Mouse (Mus musculus): Measurements from ENCODE around the gene Sbk1.

DNA sequence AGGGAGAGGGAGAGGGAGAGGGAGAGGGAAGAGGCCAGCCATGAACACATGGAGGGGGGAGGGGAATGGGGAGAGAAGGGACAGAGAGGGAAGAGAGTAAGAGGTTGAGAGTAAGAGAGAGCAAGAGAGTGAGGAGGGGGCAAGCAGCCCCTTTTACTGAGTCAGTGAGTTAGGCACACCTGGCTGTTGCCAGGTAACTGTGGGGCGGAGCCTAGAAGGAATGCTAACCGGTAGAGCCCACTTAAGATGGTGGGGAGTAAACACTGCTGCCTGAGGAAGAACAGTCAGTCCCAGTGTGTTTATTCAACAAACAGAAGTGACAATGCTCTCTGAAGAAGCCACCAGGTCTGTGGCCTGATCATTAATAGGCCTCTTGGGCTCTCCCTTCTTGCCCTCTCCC lies 58.3 kb downstream of the Sbk1 start:
- no peak for TF ChIP-seq CTCF (IDR thresholded peaks at IDR 0.05; ENCODE audit: borderline replicate concordance, extremely low read depth, insufficient read depth, insufficient read length)
- TF ChIP-seq POLR2A (IDR thresholded peaks at IDR 0.05; ENCODE audit: borderline replicate concordance, extremely low read depth, insufficient read depth, insufficient read length, poor library complexity, severe bottlenecking) = no peak

All from brain, embryonic 14.5 days (tissue).